Mouse (Mus musculus) left cerebral cortex, adult 6 months (tissue): ENCODE results near the gene Cyp4b1. TPM values are rescaled to one million over a fixed set of nuclear protein-coding genes. Genes with fewer than 3 reads are reported as not detected.

Experiments used
- long read RNA-seq, 2 experiments: library from polyadenylated mRNA; unstranded; transcript quantifications; one replicate each; pipeline ENCODE4 v2.0.0; 2019 to 2020
- polyA plus RNA-seq: library from polyadenylated mRNA; unstranded; fragments of <200 nt; fragmentation: Nextera tagmentation; gene quantifications from 2 replicates; pipeline ENCODE4 v1.2.3, GENCODE M21; 2021

The Cyp4b1 gene
- 0.56 and 0.89 TPM in 2 replicates for polyA plus RNA-seq
- long read RNA-seq, experiment 1, partial matches to known transcripts = 0 of 5 reads
- long read RNA-seq, experiment 1, other reads (novel, unspliced or antisense) = 5 of 5 reads
- long read RNA-seq, experiment 2, partial matches to known transcripts = 0 of 1 reads
- long read RNA-seq, experiment 2, other reads (novel, unspliced or antisense) = 1 of 1 reads

DNA sequence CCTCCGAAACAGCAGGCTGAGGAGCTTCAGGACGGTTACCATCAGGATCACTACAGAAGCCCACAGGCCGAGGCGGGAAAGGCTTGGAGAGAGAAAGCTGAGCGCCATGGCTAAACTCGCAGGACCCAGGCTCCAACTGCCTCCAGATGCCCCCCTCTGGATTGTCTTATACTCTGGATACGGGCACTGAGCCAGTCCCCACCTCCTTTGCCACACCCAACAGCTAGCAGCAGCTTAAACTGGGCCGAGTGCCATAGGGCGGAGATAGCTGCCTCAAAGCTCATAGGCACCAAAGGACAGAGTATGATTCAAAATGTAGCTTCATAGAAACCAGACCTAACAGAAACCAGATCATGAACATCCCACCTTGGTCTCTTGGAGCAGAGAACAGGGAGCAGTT is at the start of gene Cyp4b1:
TSS of gene Cyp4b1 (minus strand) at position 144 of the 400 bp plus-strand sequence.

GRCm38 (mm10) chr4:115600611-115601010 is 46.9 kb downstream of the Cyp4b1 start, which contains the start of gene Cyp4a32:
Cyp4a32 (plus strand) TSS chr4:115600969.

Other genes starting within 250 kb of the Cyp4b1 start
- 0.16 and 0.29 TPM in 2 replicates for gene Cyp4a12b, start 236.1 kb downstream of the Cyp4b1 start, polyA plus RNA-seq
- not detected in 2 replicates for gene Cyp4a30b, start 195.1 kb downstream of the Cyp4b1 start, polyA plus RNA-seq
- not detected in 2 replicates for gene Cyp4a14, start 151.6 kb downstream of the Cyp4b1 start, polyA plus RNA-seq
- not detected in 2 replicates for gene Cyp4a10, start 129.5 kb downstream of the Cyp4b1 start, polyA plus RNA-seq
- not detected in 2 replicates for gene Cyp4a31, start 84.1 kb downstream of the Cyp4b1 start, polyA plus RNA-seq
- not detected in 2 replicates for gene Cyp4a32, start 46.8 kb downstream of the Cyp4b1 start, polyA plus RNA-seq
- gene Efcab14, start 90.0 kb upstream of the Cyp4b1 start, polyA plus RNA-seq = 23.0 and 25.2 TPM in 2 replicates
- not detected in 2 replicates for gene Tex38, start 133.3 kb upstream of the Cyp4b1 start, polyA plus RNA-seq
- gene Atpaf1, start 137.1 kb upstream of the Cyp4b1 start, polyA plus RNA-seq = 51.7 and 71.5 TPM in 2 replicates
- gene Mob3c, start 180.4 kb upstream of the Cyp4b1 start, polyA plus RNA-seq = 5.8 and 7.4 TPM in 2 replicates
- 21.3 and 21.8 TPM in 2 replicates for gene Mknk1, start 191.5 kb upstream of the Cyp4b1 start, polyA plus RNA-seq
- 0.14 and 0.18 TPM in 2 replicates for gene Kncn, start 236.7 kb upstream of the Cyp4b1 start, polyA plus RNA-seq
- 0.21 and 0.53 TPM in 2 replicates for gene 6430628N08Rik, start 242.9 kb upstream of the Cyp4b1 start, polyA plus RNA-seq